Mouse (Mus musculus) urinary bladder, postnatal 36 days (tissue): Measurements from ENCODE around the gene Olfr541.
"Not testable (repeated sequence)": the region's sequence is repeated elsewhere in the genome, so short reads cannot be mapped to it uniquely, and the experiment has no call there.

Experiments
- DNase-seq, 2 experiments: peaks; one replicate each; pipeline ENCODE4 v3.0.0; 2022; ENCODE audit warnings: low spot score in 2 of 2, mixed read lengths in 1 of 2

Gene Olfr541

DNA sequence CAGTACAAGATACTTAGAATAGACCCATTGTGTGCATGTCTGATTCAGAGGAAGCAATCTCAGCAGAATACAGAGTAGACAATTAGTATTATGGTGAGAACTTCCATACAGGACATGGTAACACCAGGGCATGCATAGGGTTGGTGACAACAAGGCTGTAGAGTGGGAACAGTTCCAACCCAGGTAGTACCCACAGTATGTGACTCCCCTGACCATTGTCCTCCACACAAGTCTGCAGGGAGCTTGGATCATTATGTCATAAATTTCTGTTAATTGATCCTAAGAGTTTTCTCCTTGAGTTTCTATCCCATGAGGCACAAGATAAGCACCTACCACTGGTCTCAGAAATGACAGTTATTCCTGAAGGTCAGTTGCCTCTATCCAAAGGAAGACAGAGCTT is at the start of gene Olfr541:
Gene Olfr541, plus strand, starts transcription at position 301 of the 400 bp plus-strand sequence.
- no peak for DNase-seq

DNA sequence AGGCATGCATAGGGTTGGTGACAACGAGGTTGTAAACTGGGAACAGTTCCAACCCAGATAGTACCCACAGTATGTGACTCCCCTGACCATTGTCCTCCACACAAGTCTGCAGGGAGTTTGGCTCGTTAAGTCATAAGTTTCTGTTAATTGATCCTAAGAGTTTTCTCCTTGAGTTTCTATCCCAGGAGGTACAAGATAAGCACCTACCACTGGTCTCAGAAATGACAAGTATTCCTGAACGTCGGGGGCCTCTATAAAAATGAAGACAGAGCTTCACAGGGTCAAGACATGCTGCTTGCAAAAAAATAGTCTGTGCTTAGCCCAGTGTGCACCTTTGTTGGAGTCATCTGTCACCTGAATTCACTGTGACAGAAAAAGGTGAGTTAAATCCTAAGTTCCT is 37.4 kb upstream of the Olfr541 start, which contains the start of gene Olfr539:
Gene Olfr539, plus strand, starts transcription at position 301 of the 400 bp plus-strand sequence.
- no peak for DNase-seq

GRCm38 (mm10) chr7:140670693-140671092 is 26.4 kb upstream of the Olfr541 start:
- not testable (repeated sequence) for DNase-seq

GRCm38 (mm10) chr7:140675863-140676262 is 21.2 kb upstream of the Olfr541 start:
- no peak for DNase-seq

DNA sequence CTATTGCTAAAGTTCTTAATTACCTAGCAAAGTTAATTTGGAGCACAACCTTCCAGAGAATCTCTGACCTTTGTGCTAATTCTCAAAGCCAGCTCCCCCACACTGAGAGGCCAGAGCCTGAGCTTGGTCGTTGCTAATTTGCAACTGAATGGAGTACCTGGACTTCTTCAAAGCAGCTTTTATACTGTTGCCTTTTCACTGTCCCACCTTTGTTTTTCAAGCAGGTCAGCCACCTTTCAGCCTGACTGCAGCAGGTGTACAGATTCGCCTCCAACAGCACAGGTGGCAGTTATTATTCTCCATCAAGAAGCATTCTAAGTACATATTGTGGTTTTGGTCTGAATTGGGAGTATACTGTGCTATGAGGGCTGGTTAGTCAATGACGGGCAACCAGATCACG is 17.5 kb upstream of the Olfr541 start:
- DNase-seq, result not testable (repeated sequence)

- no peak for DNase-seq
These were observed 15.4 kb upstream of the Olfr541 start, which contains the start of gene Olfr45 for GRCm38 (mm10) chr7:140681651-140682050. Olfr45 (plus strand) TSS chr7:140681951.

GRCm38 (mm10) chr7:140706348-140706747 is 9.3 kb downstream of the Olfr541 start:
- no peak for DNase-seq

DNA sequence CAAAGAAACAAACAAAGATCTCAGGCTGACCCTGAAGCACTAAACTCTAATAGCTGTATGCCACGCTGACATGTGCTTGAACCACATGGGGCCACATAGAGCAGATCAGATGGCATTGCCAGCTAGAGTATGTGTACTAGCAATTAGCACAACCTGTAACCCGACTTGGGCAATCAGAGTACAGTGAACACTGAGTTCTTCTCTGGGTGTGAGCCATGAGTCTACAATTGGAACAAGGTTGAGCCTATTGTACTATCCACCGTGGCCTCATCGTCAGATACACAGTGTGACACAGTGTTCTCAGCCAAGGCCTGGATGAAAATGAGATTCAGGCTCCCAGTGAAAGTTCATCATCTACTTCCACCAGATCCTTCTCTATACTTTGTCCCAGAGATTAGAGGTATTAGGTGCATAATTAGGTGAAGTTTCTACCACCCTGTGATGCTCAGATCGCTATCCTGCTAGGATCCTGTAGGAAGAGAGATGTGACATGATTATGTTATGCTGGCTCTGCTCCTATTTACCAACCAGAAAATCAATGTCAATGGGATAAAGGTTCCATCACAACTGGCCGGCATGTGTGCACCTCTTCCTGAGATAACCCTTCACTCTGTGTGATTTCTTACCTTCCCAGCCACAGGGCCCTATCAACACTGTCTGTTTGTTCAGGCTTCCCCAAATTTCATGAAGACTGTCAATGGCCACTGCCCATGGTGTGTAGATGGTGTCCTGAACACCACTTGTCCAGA is 10.6 kb downstream of the Olfr541 start:
- DNase-seq, result peak in 1 of 2 experiments; percentile 21

DNA sequence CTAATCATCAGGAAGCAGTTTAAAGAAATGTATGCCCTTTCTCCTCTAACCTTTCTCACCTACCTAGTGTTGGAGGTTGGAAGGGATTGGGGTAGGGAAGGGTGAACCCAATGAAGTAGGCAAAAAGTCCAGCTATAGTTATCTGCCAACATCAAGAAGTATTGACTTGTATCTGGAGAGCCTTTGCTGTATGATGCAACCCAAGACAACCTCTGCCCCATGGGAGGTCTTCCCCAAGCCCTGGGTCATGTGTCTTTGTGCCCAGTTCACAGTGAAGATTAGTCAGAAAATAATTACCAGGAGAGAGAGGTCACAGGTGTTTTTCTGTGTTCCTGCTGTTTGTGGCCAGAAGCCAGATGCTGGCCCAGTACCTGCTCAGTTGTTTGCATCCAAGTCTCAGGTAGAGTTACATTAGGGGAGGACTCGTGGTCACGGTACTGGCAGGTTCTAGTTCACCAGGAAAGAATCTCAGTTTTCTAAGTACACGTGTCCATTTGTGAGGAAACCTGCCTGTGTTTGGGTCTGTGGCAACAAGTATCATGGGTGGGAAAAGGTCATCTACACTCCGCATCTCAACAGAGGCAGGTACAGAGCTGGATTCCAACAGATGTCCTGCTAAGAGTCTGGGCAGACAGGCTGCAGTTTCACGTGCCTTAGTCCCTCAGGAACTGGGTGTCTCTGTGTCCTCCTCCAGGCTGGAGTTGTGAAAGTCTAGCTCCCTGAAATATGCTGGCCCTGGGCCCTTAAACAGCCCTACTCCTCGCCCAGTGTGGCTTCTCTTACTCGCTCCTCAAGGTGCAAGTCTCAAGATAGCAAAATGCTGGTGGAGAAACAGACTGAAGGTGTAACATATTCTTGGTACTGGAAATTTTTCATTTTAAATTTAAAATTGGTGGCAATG is 20.3 kb downstream of the Olfr541 start:
- DNase-seq, result peak in 1 of 2 experiments; percentile 43

- no peak for DNase-seq
These were observed 24.0 kb downstream of the Olfr541 start for GRCm38 (mm10) chr7:140721095-140721494.

GRCm38 (mm10) chr7:140725558-140725957 is 28.5 kb downstream of the Olfr541 start:
- no peak for DNase-seq

- DNase-seq, result no peak
These were observed 36.1 kb downstream of the Olfr541 start for GRCm38 (mm10) chr7:140733162-140733561.

DNA sequence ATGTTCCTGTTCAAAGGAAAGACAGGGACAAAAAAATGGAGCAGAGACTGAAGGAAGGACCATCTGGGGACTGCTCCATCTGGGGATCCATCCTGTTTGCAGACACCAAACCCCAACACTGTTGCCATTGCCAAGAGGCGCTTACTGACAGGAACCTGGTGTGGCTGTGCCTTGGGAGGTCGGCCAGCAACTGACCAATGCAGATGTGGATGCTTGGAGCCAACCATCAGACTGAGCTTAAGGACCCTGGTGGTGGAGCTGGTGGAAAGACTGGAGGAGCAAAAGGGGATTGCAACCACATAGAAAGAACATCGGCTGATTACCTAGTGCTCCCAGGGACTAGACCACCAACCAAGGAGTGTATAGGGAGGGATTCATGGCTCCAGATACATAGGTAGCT is 50.3 kb downstream of the Olfr541 start:
- no peak for DNase-seq

- no peak for DNase-seq
These were observed 51.2 kb downstream of the Olfr541 start for GRCm38 (mm10) chr7:140748116-140748826.

DNA sequence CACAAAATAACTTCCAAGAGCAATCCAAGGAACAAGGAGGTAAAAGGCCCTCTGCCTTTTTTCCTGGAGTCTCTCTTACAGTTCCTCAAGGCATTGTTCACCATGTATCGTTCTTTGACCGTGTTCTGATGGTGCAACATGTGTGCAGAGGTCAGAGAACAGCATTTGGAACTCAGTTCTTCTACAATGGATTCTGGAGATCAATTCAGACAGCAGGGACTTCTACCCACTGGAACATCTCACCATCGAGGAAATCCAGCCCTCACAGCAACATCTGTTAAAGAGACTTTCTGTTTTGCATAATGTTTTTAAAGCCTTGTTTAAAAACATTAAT is 51.7 kb downstream of the Olfr541 start:
- DNase-seq, result no peak

GRCm38 (mm10) chr7:140754556-140754955 is 57.5 kb downstream of the Olfr541 start:
- DNase-seq, result no peak
